Mouse (Mus musculus) CH12.LX (cell line): ENCODE data around the gene Pradc1. TPM values are rescaled to one million over a fixed set of nuclear protein-coding genes. Genes with fewer than 3 reads are reported as not detected.

ENCODE experiments used
- DNase-seq: peaks from one replicate; pipeline ENCODE4 v3.0.0-alpha.2; 2013; ENCODE audit errors: extremely low read depth
- H3K27ac ChIP-seq: 2 replicates; pipeline ENCODE4 v1.5.1; 2012; ENCODE audit warnings: low read depth, mild to moderate bottlenecking, control low read depth, moderate library complexity; ENCODE audit not compliant: insufficient read depth
- H3K27me3 ChIP-seq: replicated peaks from 2 replicates; pipeline ENCODE3; 2012; ENCODE audit warnings: inconsistent platforms
- H3K36me3 ChIP-seq, 2 experiments: replicated peaks in 1 of 2; 2 replicates each; pipeline versions ENCODE3 to v1.6.1; 2012; ENCODE audit warnings: inconsistent platforms in 1 of 2, low read length in 1 of 2, mild to moderate bottlenecking in 1 of 2, mixed read lengths in 1 of 2, moderate library complexity in 1 of 2; ENCODE audit not compliant: control insufficient read depth in 1 of 2, insufficient read depth in 1 of 2
- H3K4me1 ChIP-seq, 2 experiments: 2 replicates each; pipeline ENCODE4 v1.6.1; 2012; ENCODE audit warnings: inconsistent platforms in 1 of 2, moderate library complexity in 1 of 2; ENCODE audit not compliant: insufficient read depth in 2 of 2, control insufficient read depth in 1 of 2
- H3K4me2 ChIP-seq: 2 replicates; pipeline ENCODE4 v1.6.1; 2012; ENCODE audit warnings: low read depth, mild to moderate bottlenecking, control low read depth; ENCODE audit not compliant: poor library complexity, insufficient read depth, severe bottlenecking
- H3K4me3 ChIP-seq, 3 experiments: fragments of 150-350 bp in 1 of 3; sonication (generic) in 1 of 3; replicated peaks in 1 of 3; 2 replicates each; pipeline versions ENCODE3 to v1.5.1; 2011 to 2012; ENCODE audit warnings: low read depth in 2 of 3, low read length in 2 of 3, mild to moderate bottlenecking in 2 of 3, moderate library complexity in 2 of 3, control low read depth in 1 of 3, improper control_type of control experiment in 1 of 3, inconsistent platforms in 1 of 3, mixed read lengths in 1 of 3; ENCODE audit not compliant: poor library complexity in 1 of 3
- H3K79me2 ChIP-seq: replicated peaks from 2 replicates; pipeline ENCODE4 v1.6.1; 2012; ENCODE audit warnings: mild to moderate bottlenecking, moderate library complexity; ENCODE audit not compliant: control insufficient read depth, poor library complexity, insufficient read depth, severe bottlenecking; ENCODE audit errors: extremely low read depth
- H3K9ac ChIP-seq: 2 replicates; pipeline ENCODE4 v1.6.1; 2012; ENCODE audit warnings: low read depth, mild to moderate bottlenecking, control low read depth, moderate library complexity; ENCODE audit not compliant: insufficient read depth
- H3K9me3 ChIP-seq: replicated peaks from 2 replicates; pipeline ENCODE3; 2012; ENCODE audit warnings: low read length, inconsistent platforms, mixed read lengths
- BHLHE40 ChIP-seq: IDR thresholded peaks from 2 replicates; pipeline ENCODE4 v1.6.1; 2011; ENCODE audit warnings: mild to moderate bottlenecking, low read depth, low read length, improper control_type of control experiment
- CHD1 ChIP-seq: IDR thresholded peaks from 2 replicates; pipeline ENCODE4 v1.6.1; 2012; ENCODE audit warnings: low read depth, low read length, improper control_type of control experiment, inconsistent platforms
- CTCF ChIP-seq, 2 experiments: IDR thresholded peaks in 1 of 2; conservative IDR thresholded peaks in 1 of 2; 2 replicates each; pipeline ENCODE4 v1.5.1; 2011 to 2012; ENCODE audit warnings: low read depth in 2 of 2, low read length in 2 of 2, improper control_type of control experiment in 1 of 2, inconsistent platforms in 1 of 2, mild to moderate bottlenecking in 1 of 2, moderate library complexity in 1 of 2
- EP300 ChIP-seq: IDR thresholded peaks from 2 replicates; pipeline ENCODE4 v1.6.1; 2011; ENCODE audit warnings: low read length, improper control_type of control experiment
- ETS1 ChIP-seq: conservative IDR thresholded peaks from 2 replicates; pipeline ENCODE4 v1.6.1; 2012; ENCODE audit warnings: low read depth, mild to moderate bottlenecking, inconsistent platforms, low read length, improper control_type of control experiment, moderate library complexity
- HCFC1 ChIP-seq: IDR thresholded peaks from 2 replicates; pipeline ENCODE4 v1.6.1; 2012; ENCODE audit warnings: low read depth, mild to moderate bottlenecking, inconsistent platforms, low read length, improper control_type of control experiment
- KAT2A ChIP-seq: IDR thresholded peaks from 2 replicates; pipeline ENCODE4 v1.6.1; 2012; ENCODE audit warnings: low read length, improper control_type of control experiment, inconsistent platforms; ENCODE audit not compliant: insufficient replicate concordance
- MAFK ChIP-seq: IDR thresholded peaks from 2 replicates; pipeline ENCODE4 v1.6.1; 2011; ENCODE audit warnings: low read length, improper control_type of control experiment; ENCODE audit not compliant: insufficient replicate concordance
- MAX ChIP-seq: IDR thresholded peaks from 2 replicates; pipeline ENCODE4 v1.6.1; 2011; ENCODE audit warnings: low read length, improper control_type of control experiment
- MAZ ChIP-seq: IDR thresholded peaks from 2 replicates; pipeline ENCODE4 v1.6.1; 2012; ENCODE audit warnings: low read depth, mild to moderate bottlenecking, inconsistent platforms, low read length, improper control_type of control experiment, moderate library complexity
- MXI1 ChIP-seq: IDR thresholded peaks from 2 replicates; pipeline ENCODE4 v1.6.1; 2011; ENCODE audit warnings: mild to moderate bottlenecking, low read depth, low read length, improper control_type of control experiment
- NELFE ChIP-seq: IDR thresholded peaks from 2 replicates; pipeline ENCODE4 v1.6.1; 2011; ENCODE audit warnings: low read depth, low read length, improper control_type of control experiment
- NRF1 ChIP-seq: IDR thresholded peaks from 2 replicates; pipeline ENCODE4 v1.6.1; 2014; ENCODE audit warnings: low read depth, mild to moderate bottlenecking, inconsistent platforms, low read length, improper control_type of control experiment, moderate library complexity
- POLR2A ChIP-seq: IDR thresholded peaks from 2 replicates; pipeline ENCODE4 v1.6.1; 2011; ENCODE audit warnings: low read depth, mild to moderate bottlenecking, improper control_type of control experiment, low read length
- RAD21 ChIP-seq: IDR thresholded peaks from 2 replicates; pipeline ENCODE4 v1.6.1; 2011; ENCODE audit warnings: low read depth, mild to moderate bottlenecking, low read length, improper control_type of control experiment, moderate library complexity
- SIN3A ChIP-seq: IDR thresholded peaks from 2 replicates; pipeline ENCODE4 v1.6.1; 2012; ENCODE audit warnings: low read length, improper control_type of control experiment, inconsistent platforms
- SMC3 ChIP-seq: IDR thresholded peaks from 2 replicates; pipeline ENCODE4 v1.6.1; 2011; ENCODE audit warnings: low read depth, low read length, improper control_type of control experiment
- TBP ChIP-seq: conservative IDR thresholded peaks from 2 replicates; pipeline ENCODE4 v1.6.1; 2011; ENCODE audit warnings: low read depth, low read length, improper control_type of control experiment
- TCF12 ChIP-seq: IDR thresholded peaks from 2 replicates; pipeline ENCODE4 v1.6.1; 2014; ENCODE audit warnings: low read depth, mild to moderate bottlenecking, inconsistent platforms, low read length, improper control_type of control experiment
- UBTF ChIP-seq: IDR thresholded peaks from 2 replicates; pipeline ENCODE4 v1.6.1; 2012; ENCODE audit warnings: low read depth, mild to moderate bottlenecking, inconsistent platforms, low read length, improper control_type of control experiment, moderate library complexity
- USF2 ChIP-seq: conservative IDR thresholded peaks from 2 replicates; pipeline ENCODE4 v1.6.1; 2011; ENCODE audit warnings: low read depth, low read length, improper control_type of control experiment
- ZC3H11A ChIP-seq: IDR thresholded peaks from 2 replicates; pipeline ENCODE4 v1.6.1; 2012; ENCODE audit warnings: low read depth, mild to moderate bottlenecking, inconsistent platforms, low read length, improper control_type of control experiment
- ZNF384 ChIP-seq: IDR thresholded peaks from 2 replicates; pipeline ENCODE4 v1.6.1; 2012; ENCODE audit warnings: low read depth, low read length, improper control_type of control experiment, inconsistent platforms
- dilution Hi-C: fragments of 300-500 bp; cut with MboI; formaldehyde crosslinking; loops from 2 replicates; pipeline ENCODE4 v1.14.3; 2020; ENCODE audit warnings: low sequenced_read_pairs; ENCODE audit not compliant: extremely low pct_unique_long_range_greater_than_20kb, extremely low pct_ligation_motif_present
- in situ Hi-C: fragments of 300-500 bp; cut with MboI; formaldehyde crosslinking; loops from 3 replicates; pipeline ENCODE4 v1.14.3; 2019; ENCODE audit warnings: low sequenced_read_pairs, low pct_ligation_motif_present, low pct_unique_long_range_greater_than_20kb, mixed read lengths
- polyA plus RNA-seq: library from polyadenylated mRNA; unstranded; fragments of >175 nt; gene quantifications from 2 replicates; pipeline ENCODE4 v1.2.1, GENCODE M21; 2012; ENCODE audit warnings: low read depth; ENCODE audit not compliant: insufficient read length
- total RNA-seq, 2 experiments: library from RNA; depleted of rRNA; stranded (reverse); fragments of 300-350 nt in 1 of 2; fragments of >200 nt in 1 of 2; gene quantifications; 2 replicates each; pipeline ENCODE4 v1.2.3; 2012 to 2014

Gene Pradc1
- total and polyA plus RNA-seq, 3 experiments, result 11.0 to 18.8 (median 16.3) TPM

DNA sequence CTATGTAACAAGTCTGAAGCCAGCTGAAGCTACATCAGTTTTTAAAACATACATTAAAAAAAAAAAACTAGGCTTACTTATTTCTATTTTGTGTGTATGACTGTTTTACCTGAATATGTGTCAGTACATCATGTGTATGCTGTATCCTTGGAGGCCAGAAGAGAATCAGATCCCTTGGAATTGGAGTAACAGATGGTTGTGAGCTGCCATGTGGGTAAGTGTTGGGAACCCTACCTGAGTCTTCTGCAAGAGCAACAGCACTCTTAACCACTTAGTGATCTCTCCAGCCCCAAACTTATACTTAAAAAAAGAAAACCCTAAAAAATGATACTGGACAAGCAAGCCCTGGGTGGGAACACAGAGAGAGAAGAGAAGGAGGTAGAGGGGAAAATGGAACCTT, 45.2 kb upstream of the Pradc1 start:
- TF ChIP-seq MAX, result no peak
- no peak for TF ChIP-seq HCFC1
- TF ChIP-seq EP300, result no peak
- TF ChIP-seq POLR2A, result no peak
- no peak for TF ChIP-seq SIN3A
- no peak for TF ChIP-seq UBTF
- no peak for TF ChIP-seq MXI1
- no peak for TF ChIP-seq TCF12
- no peak for TF ChIP-seq BHLHE40
- no peak for TF ChIP-seq CHD1
- no peaks in the 10 kb centered on the region for H3K9me3 ChIP-seq
- peaks cover 65% of the 10 kb centered on the region for H3K27me3 ChIP-seq
- no peak overlapping the region for H3K27ac ChIP-seq
- DNase-seq, result no peak
- no peaks in the 10 kb centered on the region for H3K36me3 ChIP-seq
- no peak overlapping the region for H3K4me3 ChIP-seq
- peaks cover 0 to 2% of the 10 kb centered on the region in 2 experiments; a peak in 2 of 4 replicates for H3K4me1 ChIP-seq
- dilution Hi-C loops, result no loop called here
- no peaks in the 10 kb centered on the region for H3K79me2 ChIP-seq
- H3K9ac ChIP-seq, result no peak overlapping the region
- H3K4me2 ChIP-seq, result no peak overlapping the region
- in situ Hi-C loops, result no loop called here

DNA sequence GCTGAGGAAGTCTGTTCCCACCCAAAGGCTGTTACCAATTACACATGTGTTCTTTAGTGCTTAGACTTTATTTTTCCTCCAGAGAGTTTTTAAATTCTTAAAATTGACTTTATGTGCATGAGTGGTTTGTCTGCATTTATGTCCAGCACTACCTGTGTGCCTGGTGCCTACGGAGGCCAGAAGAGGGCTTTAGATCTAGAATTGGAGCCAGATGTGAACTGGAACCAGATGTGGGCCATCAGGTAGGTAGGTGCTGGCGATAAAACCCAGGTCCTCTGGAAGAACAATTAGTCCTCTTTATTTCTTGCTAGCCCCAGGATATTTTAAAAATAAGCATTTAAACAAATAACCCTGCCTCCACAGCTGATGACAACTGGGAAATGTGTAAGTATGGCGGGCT, 39.8 kb upstream of the Pradc1 start:
- dilution Hi-C loops, result no loop called here
- no peak for TF ChIP-seq CTCF (conservative IDR thresholded peaks at IDR 0.05 in 1 of 2, IDR thresholded peaks at IDR 0.05 in 1 of 2; ENCODE audit: low read depth in 2 of 2, low read length in 2 of 2)
- no peak for TF ChIP-seq SIN3A
- no peak for TF ChIP-seq MAZ
- TF ChIP-seq USF2, result no peak
- TF ChIP-seq RAD21, result no peak
- TF ChIP-seq NELFE, result no peak
- TF ChIP-seq ETS1, result no peak
- no peak for TF ChIP-seq MAFK
- TF ChIP-seq ZC3H11A, result no peak
- no peak for TF ChIP-seq KAT2A
- no peak for TF ChIP-seq SMC3
- TF ChIP-seq MXI1, result no peak
- TF ChIP-seq ZNF384, result no peak
- TF ChIP-seq TBP, result no peak
- TF ChIP-seq TCF12, result no peak
- no peak for TF ChIP-seq UBTF
- no peak for TF ChIP-seq NRF1
- in situ Hi-C loops, result no loop called here

More for the DNA sequence above, 39.8 kb upstream of the Pradc1 start:
- H3K79me2 ChIP-seq, result no peaks in the 10 kb centered on the region
- H3K4me2 ChIP-seq, result no peak overlapping the region
- no peaks in the 10 kb centered on the region for H3K36me3 ChIP-seq
- H3K27ac ChIP-seq, result no peak overlapping the region
- DNase-seq, result no peak
- peaks cover 48% of the 10 kb centered on the region for H3K27me3 ChIP-seq
- H3K9ac ChIP-seq, result no peak overlapping the region
- peaks cover 0 to 2% of the 10 kb centered on the region in 2 experiments; a peak in 1 of 4 replicates for H3K4me1 ChIP-seq
- H3K4me3 ChIP-seq, result no peak overlapping the region
- H3K9me3 ChIP-seq, result no peaks in the 10 kb centered on the region
